Mouse (Mus musculus): ENCODE data around the gene Ambra1.
A peak's percentile ranks its signal among the peaks of the same experiment; 100 is the strongest.

The Ambra1 gene

DNA sequence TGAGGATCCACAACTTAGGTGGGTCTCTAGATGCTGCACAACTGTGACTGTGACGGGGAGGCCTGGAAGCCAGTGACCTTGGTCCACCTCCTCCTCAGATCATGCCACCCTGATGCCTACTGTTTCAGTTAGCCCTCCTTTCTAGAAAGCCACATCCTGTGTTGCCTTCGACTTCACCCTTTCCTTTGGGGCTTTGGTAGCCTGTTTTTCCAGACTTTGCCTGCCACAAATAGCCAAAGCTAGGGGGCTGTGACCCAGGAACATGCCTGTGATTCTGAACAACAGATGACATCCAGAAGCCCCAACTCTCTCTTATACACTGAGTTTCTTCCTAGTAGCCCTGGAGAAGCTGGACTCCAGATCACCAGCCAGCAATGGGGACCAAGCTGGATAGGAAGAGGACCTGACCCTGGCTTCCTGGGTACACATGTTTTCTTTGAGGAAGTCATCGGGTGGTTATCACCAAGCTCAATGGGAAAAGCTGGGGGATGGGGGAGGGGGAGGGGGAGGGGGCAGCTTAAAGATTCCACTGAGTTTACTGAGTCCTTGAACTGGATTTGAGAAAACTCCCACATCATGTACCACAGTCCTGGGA lies 234.8 kb downstream of the Ambra1 start:
- no peak for DNase-seq

DNA sequence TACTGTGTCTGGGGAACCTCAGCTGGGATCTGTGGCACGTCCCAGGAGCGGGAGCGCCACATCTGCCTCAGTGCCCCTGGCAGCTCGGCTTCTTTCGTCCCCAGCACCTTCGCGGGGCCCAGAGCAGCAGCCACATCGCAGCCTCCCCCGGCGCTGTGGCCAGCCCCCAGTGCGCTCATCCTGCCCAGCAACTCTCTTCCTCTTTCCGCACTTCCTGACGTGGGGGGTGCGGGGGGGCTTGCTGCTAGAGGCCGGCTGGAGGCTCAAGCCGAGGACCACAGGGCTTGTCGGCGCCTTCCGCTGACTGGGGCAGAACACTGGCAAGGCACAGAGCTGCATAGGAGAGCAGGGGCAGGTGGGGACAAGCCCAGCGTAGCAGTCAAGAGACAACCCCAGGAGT lies 235.5 kb downstream of the Ambra1 start:
- peak; percentile 75 to 77 for DNase-seq

DNA sequence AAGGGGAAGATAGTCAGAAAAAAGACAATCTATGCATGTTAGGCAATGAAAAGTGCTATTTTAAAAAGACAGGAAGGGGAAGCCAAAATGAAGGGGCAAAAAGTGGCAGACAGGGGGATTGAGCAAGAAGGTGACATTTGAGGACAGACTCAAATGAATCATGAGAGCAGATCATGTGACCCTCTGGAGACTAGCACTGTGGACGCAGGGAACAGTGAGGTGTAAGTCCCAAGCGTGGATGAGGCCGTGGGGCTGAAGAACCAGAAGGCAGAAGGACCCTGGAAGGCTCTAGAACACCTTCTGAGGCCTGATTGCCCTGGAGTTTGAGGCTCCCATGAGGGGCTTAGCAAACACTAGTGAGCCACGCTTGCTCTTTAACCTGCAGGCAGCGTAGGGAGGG lies 236.4 kb downstream of the Ambra1 start:
- no peak for DNase-seq

GRCm38 (mm10) chr2:91967962-91968361 lies 238.0 kb downstream of the Ambra1 start:
- no peak for DNase-seq
